Mouse (Mus musculus): Measurements from ENCODE around the gene 4933417A18Rik.
"Not testable (repeated sequence)": the region's sequence is repeated elsewhere in the genome, so short reads cannot be mapped to it uniquely, and the experiment has no call there.

4933417A18Rik gene

DNA sequence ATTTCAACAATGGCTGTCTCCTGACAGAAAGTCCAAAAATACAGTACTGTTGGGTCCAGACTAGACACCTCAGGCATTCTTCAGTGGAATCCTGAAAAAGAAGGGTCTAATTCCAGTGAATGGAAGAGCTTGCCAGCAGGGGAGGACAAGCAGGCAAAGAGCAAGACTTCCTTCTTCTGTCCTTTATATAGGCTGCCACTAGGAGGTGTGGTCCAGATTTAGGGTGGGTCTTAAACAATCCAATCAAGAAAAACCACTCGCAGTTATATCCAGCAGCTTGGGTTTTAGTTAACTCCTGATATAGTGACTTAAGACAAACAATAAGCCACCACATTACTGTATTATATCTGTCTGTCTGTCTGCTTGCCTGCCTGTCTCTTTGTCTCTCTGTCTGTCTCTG is 49.6 kb downstream of the 4933417A18Rik start:
- DNase-seq (ENCODE audit: low spot score) = no peak

GRCm38 (mm10) chr13:34976116-34976515 is 51.9 kb downstream of the 4933417A18Rik start:
- DNase-seq (ENCODE audit: low spot score) = no peak

DNA sequence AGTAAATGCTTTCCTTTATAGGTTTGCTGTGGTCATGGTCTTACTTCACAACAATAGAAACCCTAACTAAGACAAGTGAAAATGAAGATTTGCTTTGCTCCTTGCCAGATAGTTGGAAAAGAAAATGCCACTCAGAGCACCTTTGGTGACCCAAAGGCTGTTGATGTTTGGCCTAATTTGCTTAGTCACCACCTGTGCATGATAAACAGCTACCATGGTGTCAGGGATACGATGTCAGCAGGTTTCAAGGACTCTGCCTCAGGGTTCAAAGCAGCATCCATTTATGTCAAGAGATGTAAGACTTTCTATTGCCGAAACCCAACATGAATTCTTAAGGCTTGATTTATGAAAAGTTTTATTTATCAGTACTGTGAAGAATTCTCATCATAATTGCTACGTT is 53.2 kb downstream of the 4933417A18Rik start:
- DNase-seq (ENCODE audit: low spot score) = no peak

DNA sequence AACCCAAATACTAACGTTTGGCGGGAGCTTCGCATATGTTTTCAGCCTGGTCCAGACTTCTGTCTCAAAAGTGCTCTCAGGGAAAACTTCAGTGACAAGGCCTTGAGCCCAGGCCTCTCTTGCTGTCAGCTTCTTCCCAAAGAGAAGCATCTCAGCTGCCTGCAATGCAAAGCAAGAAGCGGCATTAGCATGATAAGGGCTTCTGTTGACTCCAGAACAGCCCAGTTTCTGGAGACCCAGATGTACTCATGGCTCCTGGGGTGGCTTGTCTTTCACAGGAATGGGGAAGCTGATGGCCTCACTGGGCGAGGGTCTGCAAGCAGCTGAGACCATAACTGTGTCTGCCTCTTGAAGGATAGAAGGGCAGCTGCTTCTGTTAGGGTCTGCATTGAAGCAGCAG is 54.4 kb downstream of the 4933417A18Rik start:
- DNase-seq (ENCODE audit: low spot score) = not testable (repeated sequence)

GRCm38 (mm10) chr13:34983479-34983878 is 59.3 kb downstream of the 4933417A18Rik start:
- not testable (repeated sequence) for DNase-seq (ENCODE audit: low spot score)

DNA sequence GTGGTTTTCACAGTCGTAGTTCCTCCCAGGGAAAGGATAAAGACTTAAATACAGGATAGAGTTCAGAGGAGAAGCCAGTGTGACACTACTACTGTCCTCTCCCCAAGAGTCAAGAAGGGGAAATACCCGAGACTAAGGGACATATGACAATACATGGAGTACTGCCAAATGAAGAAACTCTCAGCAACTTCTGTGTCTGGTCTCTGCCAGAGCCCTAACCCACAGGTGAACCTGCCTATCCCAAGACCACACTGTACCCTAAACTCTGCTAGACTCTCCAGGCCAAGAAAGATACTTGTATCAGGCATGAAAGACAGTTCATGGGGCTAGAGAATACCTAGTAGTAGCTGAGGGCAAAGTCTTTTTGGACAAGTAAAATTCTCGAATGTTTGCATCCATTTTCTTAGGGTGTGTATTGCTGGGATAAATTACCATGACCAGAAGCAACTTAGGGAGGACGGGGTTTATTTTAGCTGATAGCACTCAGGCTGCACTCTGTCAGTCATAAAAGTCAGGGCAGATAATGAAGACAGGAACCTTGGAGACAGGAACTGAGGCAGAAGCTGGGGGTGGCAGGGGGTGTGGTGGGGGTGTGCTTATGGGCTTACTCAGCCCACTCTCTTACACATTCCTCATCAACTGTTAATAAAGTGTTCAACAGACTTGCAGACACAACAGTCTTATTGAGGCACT is 67.5 kb downstream of the 4933417A18Rik start:
- DNase-seq (ENCODE audit: low spot score) = no peak

- DNase-seq (ENCODE audit: low spot score) = no peak
These were observed 68.9 kb downstream of the 4933417A18Rik start for GRCm38 (mm10) chr13:34993085-34993484.

DNA sequence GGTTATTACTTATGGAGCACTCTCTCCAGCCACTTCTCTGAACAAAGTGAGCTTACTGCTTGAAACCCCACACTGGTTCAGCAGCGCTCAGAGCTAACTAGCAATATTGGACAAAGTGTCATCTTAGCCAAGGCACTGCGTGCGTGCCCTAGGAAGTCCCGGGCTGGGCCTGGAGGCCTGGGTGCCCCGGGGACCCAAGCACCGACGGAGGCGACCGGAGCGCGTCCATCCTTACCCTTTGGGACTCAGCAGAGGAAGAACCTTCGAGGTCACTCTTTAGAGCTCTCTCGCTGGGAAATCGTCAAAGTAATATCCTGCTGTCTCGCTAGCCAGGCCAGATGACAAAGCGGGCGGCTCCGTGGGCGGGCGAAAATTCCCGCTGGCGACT is 69.4 kb downstream of the 4933417A18Rik start:
- no peak for DNase-seq (ENCODE audit: low spot score)

GRCm38 (mm10) chr13:34993983-34994811 is 70.0 kb downstream of the 4933417A18Rik start:
- DNase-seq (ENCODE audit: low spot score) = peak; percentile 83

- DNase-seq (ENCODE audit: low spot score) = no peak
These were observed 71.7 kb downstream of the 4933417A18Rik start for GRCm38 (mm10) chr13:34995925-34996324.
